Mouse (Mus musculus): ENCODE data around the gene Lifr.

The Lifr gene

GRCm38 (mm10) chr15:7090211-7090765 is at the start of gene Lifr:
TSS of gene Lifr (plus strand) at chr15:7090614.
- DNase-seq (ENCODE audit: low spot score), result no peak

GRCm38 (mm10) chr15:7044081-7044749 is 46.2 kb upstream of the Lifr start:
- DNase-seq (ENCODE audit: low spot score), result no peak

GRCm38 (mm10) chr15:7045056-7045455 is 45.4 kb upstream of the Lifr start:
- no peak for DNase-seq (ENCODE audit: low spot score)

- DNase-seq (ENCODE audit: low spot score), result no peak
These were observed 42.5 kb upstream of the Lifr start for GRCm38 (mm10) chr15:7047931-7048330.

GRCm38 (mm10) chr15:7048916-7049315 is 41.5 kb upstream of the Lifr start:
- DNase-seq (ENCODE audit: low spot score), result no peak

GRCm38 (mm10) chr15:7051666-7052065 is 38.7 kb upstream of the Lifr start:
- DNase-seq (ENCODE audit: low spot score), result no peak

GRCm38 (mm10) chr15:7052117-7052516 is 38.3 kb upstream of the Lifr start:
- no peak for DNase-seq (ENCODE audit: low spot score)

GRCm38 (mm10) chr15:7056851-7057250 is 33.6 kb upstream of the Lifr start:
- no peak for DNase-seq (ENCODE audit: low spot score)

- no peak for DNase-seq (ENCODE audit: low spot score)
These were observed 29.9 kb upstream of the Lifr start for GRCm38 (mm10) chr15:7060522-7060921.

- DNase-seq (ENCODE audit: low spot score), result no peak
These were observed 28.3 kb upstream of the Lifr start for GRCm38 (mm10) chr15:7061995-7062697.

GRCm38 (mm10) chr15:7062698-7063009 is 27.8 kb upstream of the Lifr start:
- DNase-seq (ENCODE audit: low spot score), result no peak

GRCm38 (mm10) chr15:7063521-7064240 is 26.7 kb upstream of the Lifr start:
- DNase-seq (ENCODE audit: low spot score), result no peak

- DNase-seq (ENCODE audit: low spot score), result no peak
These were observed 25.4 kb upstream of the Lifr start for GRCm38 (mm10) chr15:7064992-7065523.

- no peak for DNase-seq (ENCODE audit: low spot score)
These were observed 24.8 kb upstream of the Lifr start for GRCm38 (mm10) chr15:7065624-7066023.

- DNase-seq (ENCODE audit: low spot score), result no peak
These were observed 23.7 kb upstream of the Lifr start for GRCm38 (mm10) chr15:7066752-7067151.

GRCm38 (mm10) chr15:7069374-7069773 is 21.0 kb upstream of the Lifr start:
- no peak for DNase-seq (ENCODE audit: low spot score)

- DNase-seq (ENCODE audit: low spot score), result no peak
These were observed 20.1 kb upstream of the Lifr start for GRCm38 (mm10) chr15:7070199-7070794.

- no peak for DNase-seq (ENCODE audit: low spot score)
These were observed 17.1 kb upstream of the Lifr start for GRCm38 (mm10) chr15:7073269-7073668.

- DNase-seq (ENCODE audit: low spot score), result no peak
These were observed 15.2 kb upstream of the Lifr start for GRCm38 (mm10) chr15:7075185-7075584.

GRCm38 (mm10) chr15:7078356-7078755 is 12.1 kb upstream of the Lifr start:
- no peak for DNase-seq (ENCODE audit: low spot score)

- DNase-seq (ENCODE audit: low spot score), result no peak
These were observed 10.6 kb upstream of the Lifr start for GRCm38 (mm10) chr15:7079631-7080337.
